Mouse (Mus musculus): ENCODE results near the gene Cass4. TPM values are rescaled to one million over a fixed set of nuclear protein-coding genes. Genes with fewer than 3 reads are reported as not detected.

Gene Cass4
- total and polyA plus RNA-seq, 3 experiments: 2.9 to 5.3 (median 3.8) TPM

- Histone ChIP-seq H3K27me3 (replicated peaks) (no peaks in the 10 kb centered on the region), H3K9ac (ENCODE audit: insufficient read depth, low read depth) (no peak within 1 kb of the TSS), H3K9me3 (replicated peaks; ENCODE audit: low read length) (no peaks in the 10 kb centered on the region), H3K36me3 (replicated peaks in 1 of 2; ENCODE audit: control insufficient read depth in 1 of 2, insufficient read depth in 1 of 2, low read length in 1 of 2) (peaks cover 72 to 89% of the 10 kb centered on the region in 2 experiments), H3K79me2 (replicated peaks; ENCODE audit: control insufficient read depth, extremely low read depth, insufficient read depth, poor library complexity, severe bottlenecking) (no peaks in the 10 kb centered on the region), H3K4me2 (ENCODE audit: insufficient read depth, low read depth, poor library complexity, severe bottlenecking) (no peak within 1 kb of the TSS), H3K4me3 (replicated peaks in 1 of 3; ENCODE audit: low read depth in 2 of 3, low read length in 2 of 3, poor library complexity in 1 of 3) (no peak within 1 kb of the TSS), H3K27ac (ENCODE audit: insufficient read depth, low read depth) (no peak within 1 kb of the TSS), H3K4me1 (ENCODE audit: control insufficient read depth in 1 of 2, insufficient read depth in 2 of 2) (no peaks in the 10 kb centered on the region)
- TF ChIP-seq MAFK (IDR thresholded peaks at IDR 0.05; ENCODE audit: insufficient replicate concordance, low read length): no peak
- DNase-seq (ENCODE audit: extremely low read depth): no peak
- dilution Hi-C loops (cut with MboI; ENCODE audit: extremely low pct_ligation_motif_present, extremely low pct_unique_long_range_greater_than_20kb, low sequenced_read_pairs): no loop called here
- in situ Hi-C loops (cut with MboI; ENCODE audit: low pct_ligation_motif_present, low pct_unique_long_range_greater_than_20kb, low sequenced_read_pairs): no loop called here
Observed at GRCm38 (mm10) chr2:172458496-172458895, 64.9 kb downstream of the Cass4 start, which contains the start of gene Gcnt7. TSS of gene Gcnt7 (minus strand) at chr2:172458596.

GRCm38 (mm10) chr2:172460647-172461046, 67.1 kb downstream of the Cass4 start:
- Histone ChIP-seq H3K36me3 (replicated peaks in 1 of 2; ENCODE audit: control insufficient read depth in 1 of 2, insufficient read depth in 1 of 2, low read length in 1 of 2) (peaks cover 74 to 91% of the 10 kb centered on the region in 2 experiments), H3K9me3 (replicated peaks; ENCODE audit: low read length) (no peaks in the 10 kb centered on the region), H3K4me1 (ENCODE audit: control insufficient read depth in 1 of 2, insufficient read depth in 2 of 2) (no peaks in the 10 kb centered on the region), H3K27ac (ENCODE audit: insufficient read depth, low read depth) (no peak overlapping the region), H3K27me3 (replicated peaks) (no peaks in the 10 kb centered on the region), H3K4me3 (replicated peaks in 1 of 3; ENCODE audit: low read depth in 2 of 3, low read length in 2 of 3, poor library complexity in 1 of 3) (no peak overlapping the region), H3K9ac (ENCODE audit: insufficient read depth, low read depth) (no peak overlapping the region), H3K4me2 (ENCODE audit: insufficient read depth, low read depth, poor library complexity, severe bottlenecking) (no peak overlapping the region), H3K79me2 (replicated peaks; ENCODE audit: control insufficient read depth, extremely low read depth, insufficient read depth, poor library complexity, severe bottlenecking) (no peaks in the 10 kb centered on the region)
- no peak for TF ChIP-seq CTCF (conservative IDR thresholded peaks at IDR 0.05 in 1 of 2, IDR thresholded peaks at IDR 0.05 in 1 of 2; ENCODE audit: low read depth in 2 of 2, low read length in 2 of 2)
- TF ChIP-seq NELFE (IDR thresholded peaks at IDR 0.05; ENCODE audit: low read depth, low read length): no peak
- no peak for TF ChIP-seq MYC (IDR thresholded peaks at IDR 0.05; ENCODE audit: low read depth, low read length)
- no peak for TF ChIP-seq MAX (IDR thresholded peaks at IDR 0.05; ENCODE audit: low read length)
- no peak for TF ChIP-seq TCF12 (IDR thresholded peaks at IDR 0.05; ENCODE audit: low read depth, low read length)
- DNase-seq (ENCODE audit: extremely low read depth): no peak
- dilution Hi-C loops (cut with MboI; ENCODE audit: extremely low pct_ligation_motif_present, extremely low pct_unique_long_range_greater_than_20kb, low sequenced_read_pairs): no loop called here
- in situ Hi-C loops (cut with MboI; ENCODE audit: low pct_ligation_motif_present, low pct_unique_long_range_greater_than_20kb, low sequenced_read_pairs): no loop called here

- H3K9ac ChIP-seq (ENCODE audit: insufficient read depth, low read depth): no peak overlapping the region
- no peak for DNase-seq (ENCODE audit: extremely low read depth)
- no peaks in the 10 kb centered on the region for H3K79me2 ChIP-seq (replicated peaks; ENCODE audit: control insufficient read depth, extremely low read depth, insufficient read depth, poor library complexity, severe bottlenecking)
- no peak for TF ChIP-seq KAT2A (IDR thresholded peaks at IDR 0.05; ENCODE audit: insufficient replicate concordance, low read length)
- no peak for TF ChIP-seq JUND (conservative IDR thresholded peaks at IDR 0.05; ENCODE audit: low read depth, low read length)
- no peak for TF ChIP-seq NELFE (IDR thresholded peaks at IDR 0.05; ENCODE audit: low read depth, low read length)
- no peak for TF ChIP-seq CTCF (conservative IDR thresholded peaks at IDR 0.05 in 1 of 2, IDR thresholded peaks at IDR 0.05 in 1 of 2; ENCODE audit: low read depth in 2 of 2, low read length in 2 of 2)
- no peak for TF ChIP-seq USF2 (conservative IDR thresholded peaks at IDR 0.05; ENCODE audit: low read depth, low read length)
- TF ChIP-seq MXI1 (IDR thresholded peaks at IDR 0.05; ENCODE audit: low read depth, low read length): no peak
- TF ChIP-seq HCFC1 (IDR thresholded peaks at IDR 0.05; ENCODE audit: low read depth, low read length): no peak
- no peak for TF ChIP-seq USF1 (IDR thresholded peaks at IDR 0.05; ENCODE audit: low read depth, low read length)
- no peak for TF ChIP-seq NRF1 (IDR thresholded peaks at IDR 0.05; ENCODE audit: low read depth, low read length)
- H3K4me2 ChIP-seq (ENCODE audit: insufficient read depth, low read depth, poor library complexity, severe bottlenecking): no peak overlapping the region
- H3K36me3 ChIP-seq (replicated peaks in 1 of 2; ENCODE audit: control insufficient read depth in 1 of 2, insufficient read depth in 1 of 2, low read length in 1 of 2): peaks cover 73 to 91% of the 10 kb centered on the region in 2 experiments
- dilution Hi-C loops (cut with MboI; ENCODE audit: extremely low pct_ligation_motif_present, extremely low pct_unique_long_range_greater_than_20kb, low sequenced_read_pairs): no loop called here
- in situ Hi-C loops (cut with MboI; ENCODE audit: low pct_ligation_motif_present, low pct_unique_long_range_greater_than_20kb, low sequenced_read_pairs): no loop called here
- H3K4me3 ChIP-seq (replicated peaks in 1 of 3; ENCODE audit: low read depth in 2 of 3, low read length in 2 of 3, poor library complexity in 1 of 3): no peak overlapping the region
- no peak overlapping the region for H3K27ac ChIP-seq (ENCODE audit: insufficient read depth, low read depth)
- H3K9me3 ChIP-seq (replicated peaks; ENCODE audit: low read length): no peaks in the 10 kb centered on the region
- H3K27me3 ChIP-seq (replicated peaks): no peaks in the 10 kb centered on the region
- no peaks in the 10 kb centered on the region for H3K4me1 ChIP-seq (ENCODE audit: control insufficient read depth in 1 of 2, insufficient read depth in 2 of 2)
Observed at GRCm38 (mm10) chr2:172462813-172463212, 69.2 kb downstream of the Cass4 start.

All from CH12.LX (cell line).